Mouse (Mus musculus): Measurements from ENCODE around the gene Rap1gap. TPM values are rescaled to one million over a fixed set of nuclear protein-coding genes. Genes with fewer than 3 reads are reported as not detected.

Rap1gap gene
- polyA plus RNA-seq, 1 experiment from 2014 or later: 17.5 TPM

DNA sequence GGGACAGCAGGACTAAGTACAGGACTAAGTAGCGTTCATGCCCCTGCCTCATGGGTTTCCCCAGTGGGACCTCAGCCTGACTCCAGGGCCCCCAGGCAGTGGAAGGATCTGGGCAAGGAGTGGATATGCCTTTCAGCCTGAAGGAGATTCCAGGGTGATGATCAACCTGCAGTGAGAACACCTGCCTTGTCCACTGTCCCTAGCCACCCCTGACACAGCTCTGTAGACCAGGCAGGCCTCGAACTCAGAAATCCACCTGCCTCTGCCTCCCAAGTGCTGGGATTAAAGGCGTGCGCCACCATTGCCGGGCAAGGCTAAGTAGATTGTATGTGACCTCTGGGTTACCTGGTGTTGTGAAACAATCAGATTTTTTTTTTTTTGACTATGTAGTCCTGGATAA is 1.3 kb downstream of the Rap1gap start:
- H3K27ac ChIP-seq (ENCODE audit: low read length): no peak overlapping the region
- H3K36me3 ChIP-seq (ENCODE audit: control insufficient read depth, insufficient read depth, low read length): no peaks in the 10 kb centered on the region
- H3K4me3 ChIP-seq (ENCODE audit: low read depth, low read length): no peak overlapping the region
- WGBS: 85% methylated on average over 5 of the region's 5 CpGs
- no peaks in the 10 kb centered on the region for H3K9me3 ChIP-seq (ENCODE audit: control insufficient read depth, low read depth, low read length)
- no peaks in the 10 kb centered on the region; the same call in 1 of the 2 replicates for H3K4me1 ChIP-seq (ENCODE audit: control insufficient read depth, insufficient read depth, low read length)
- no peaks in the 10 kb centered on the region for H3K27me3 ChIP-seq (ENCODE audit: control insufficient read depth, insufficient read depth, low read length)
- no peak overlapping the region for H3K9ac ChIP-seq (replicated peaks; ENCODE audit: low read depth, low read length)
- no peak overlapping the region for H3K4me2 ChIP-seq (replicated peaks; ENCODE audit: low read depth, low read length)
- no peak for ATAC-seq (ENCODE audit: insufficient number of reproducible peaks, insufficient read depth, low FRiP score, low read depth)

DNA sequence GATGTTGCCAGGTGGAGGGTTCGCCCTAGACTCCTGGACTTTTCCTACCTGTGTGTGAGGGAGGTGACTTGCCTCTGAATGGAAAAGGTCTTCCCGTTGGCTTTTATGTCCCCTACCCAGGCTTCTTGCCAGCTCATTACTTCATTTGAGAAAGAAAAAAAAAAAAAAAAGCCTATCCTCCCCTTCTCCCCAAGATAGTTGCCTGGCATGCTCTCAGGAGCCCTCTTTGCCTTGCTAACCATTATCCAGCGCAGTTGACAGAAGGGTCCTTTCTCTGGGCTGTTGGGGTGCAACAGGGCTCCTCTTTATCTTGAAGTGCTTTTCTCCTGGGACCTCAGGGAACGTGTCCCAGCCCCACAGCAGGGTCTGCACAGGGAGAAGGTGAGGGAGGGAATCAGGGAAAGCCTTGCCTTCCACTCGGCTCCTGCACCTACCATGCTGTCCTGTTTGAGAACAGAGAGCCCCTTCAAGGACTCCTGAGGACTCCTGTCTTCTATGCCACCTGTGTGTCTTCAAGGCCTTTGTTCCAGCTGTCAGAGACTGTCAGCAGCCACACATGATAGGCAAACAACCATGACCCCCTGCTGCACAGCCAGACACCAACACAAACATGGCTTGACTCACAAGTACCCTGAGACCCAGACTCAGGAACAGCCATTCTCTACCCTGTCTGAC is 1.9 kb downstream of the Rap1gap start:
- Histone ChIP-seq H3K27me3 (ENCODE audit: control insufficient read depth, insufficient read depth, low read length) (no peaks in the 10 kb centered on the region), H3K4me3 (ENCODE audit: low read depth, low read length) (no peak overlapping the region), H3K4me1 (ENCODE audit: control insufficient read depth, insufficient read depth, low read length) (no peaks in the 10 kb centered on the region; the same call in 1 of the 2 replicates), H3K9ac (replicated peaks; ENCODE audit: low read depth, low read length) (no peak overlapping the region), H3K9me3 (ENCODE audit: control insufficient read depth, low read depth, low read length) (no peaks in the 10 kb centered on the region), H3K36me3 (ENCODE audit: control insufficient read depth, insufficient read depth, low read length) (no peaks in the 10 kb centered on the region), H3K27ac (ENCODE audit: low read length) (no peak overlapping the region), H3K4me2 (replicated peaks; ENCODE audit: low read depth, low read length) (no peak overlapping the region)
- no peak for ATAC-seq (ENCODE audit: insufficient number of reproducible peaks, insufficient read depth, low FRiP score, low read depth)
- WGBS: 67% methylated on average over 5 of the region's 5 CpGs

DNA sequence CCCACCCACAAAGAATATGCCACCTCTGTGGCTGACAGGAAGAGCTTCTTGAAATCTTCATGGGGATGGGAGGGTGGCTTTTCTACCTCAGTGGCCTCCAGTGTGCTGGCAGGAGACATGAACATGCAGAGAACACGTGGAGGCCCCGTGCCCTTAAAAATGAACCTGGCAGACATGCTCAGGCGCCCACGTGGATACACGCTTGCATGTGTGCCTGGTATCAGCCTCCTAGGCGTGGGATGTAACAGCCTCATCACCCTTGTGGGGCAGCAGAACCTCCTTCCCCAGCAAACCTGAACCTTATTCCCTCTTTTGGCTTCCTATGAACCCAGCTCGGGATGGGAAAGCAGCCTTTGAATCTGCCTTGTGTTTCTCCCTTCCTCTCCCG is 2.4 kb downstream of the Rap1gap start:
- Histone ChIP-seq H3K4me2 (replicated peaks; ENCODE audit: low read depth, low read length) (no peak overlapping the region), H3K27me3 (ENCODE audit: control insufficient read depth, insufficient read depth, low read length) (no peaks in the 10 kb centered on the region), H3K36me3 (ENCODE audit: control insufficient read depth, insufficient read depth, low read length) (no peaks in the 10 kb centered on the region), H3K4me3 (ENCODE audit: low read depth, low read length) (no peak overlapping the region), H3K27ac (ENCODE audit: low read length) (no peak overlapping the region), H3K4me1 (ENCODE audit: control insufficient read depth, insufficient read depth, low read length) (no peaks in the 10 kb centered on the region; the same call in 1 of the 2 replicates), H3K9ac (replicated peaks; ENCODE audit: low read depth, low read length) (no peak overlapping the region), H3K9me3 (ENCODE audit: control insufficient read depth, low read depth, low read length) (no peaks in the 10 kb centered on the region)
- no peak for ATAC-seq (ENCODE audit: insufficient number of reproducible peaks, insufficient read depth, low FRiP score, low read depth)
- WGBS: 68% methylated on average over 8 of the region's 8 CpGs

DNA sequence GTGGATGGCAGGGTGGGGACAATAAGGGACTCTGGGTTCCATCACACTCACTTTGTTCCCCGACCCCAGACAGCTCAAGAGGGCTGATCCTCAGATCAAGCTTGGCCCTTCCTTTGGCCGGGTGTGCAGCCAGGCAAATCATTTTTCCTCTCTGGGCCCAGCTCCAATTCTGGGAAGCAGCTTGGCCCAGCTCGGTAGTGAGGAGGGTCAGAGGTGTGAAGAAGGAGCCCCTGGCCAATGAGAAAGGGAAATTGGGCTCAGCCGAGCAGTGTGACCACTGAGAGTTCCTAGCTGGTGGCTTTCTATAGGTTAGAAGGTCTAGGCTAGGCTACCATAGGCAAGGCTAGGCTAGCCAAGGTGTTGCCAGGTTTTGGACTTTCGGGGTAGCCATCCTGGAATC is 3.2 kb downstream of the Rap1gap start:
- H3K9ac ChIP-seq (replicated peaks; ENCODE audit: low read depth, low read length): no peak overlapping the region
- 50% methylated on average over 5 of the region's 5 CpGs for WGBS
- H3K4me3 ChIP-seq (ENCODE audit: low read depth, low read length): no peak overlapping the region
- H3K4me1 ChIP-seq (ENCODE audit: control insufficient read depth, insufficient read depth, low read length): no peaks in the 10 kb centered on the region; the same call in 1 of the 2 replicates
- no peaks in the 10 kb centered on the region for H3K9me3 ChIP-seq (ENCODE audit: control insufficient read depth, low read depth, low read length)
- H3K27ac ChIP-seq (ENCODE audit: low read length): no peak overlapping the region
- no peak overlapping the region for H3K4me2 ChIP-seq (replicated peaks; ENCODE audit: low read depth, low read length)
- no peaks in the 10 kb centered on the region for H3K36me3 ChIP-seq (ENCODE audit: control insufficient read depth, insufficient read depth, low read length)
- H3K27me3 ChIP-seq (ENCODE audit: control insufficient read depth, insufficient read depth, low read length): no peaks in the 10 kb centered on the region
- ATAC-seq (ENCODE audit: insufficient number of reproducible peaks, insufficient read depth, low FRiP score, low read depth): no peak

DNA sequence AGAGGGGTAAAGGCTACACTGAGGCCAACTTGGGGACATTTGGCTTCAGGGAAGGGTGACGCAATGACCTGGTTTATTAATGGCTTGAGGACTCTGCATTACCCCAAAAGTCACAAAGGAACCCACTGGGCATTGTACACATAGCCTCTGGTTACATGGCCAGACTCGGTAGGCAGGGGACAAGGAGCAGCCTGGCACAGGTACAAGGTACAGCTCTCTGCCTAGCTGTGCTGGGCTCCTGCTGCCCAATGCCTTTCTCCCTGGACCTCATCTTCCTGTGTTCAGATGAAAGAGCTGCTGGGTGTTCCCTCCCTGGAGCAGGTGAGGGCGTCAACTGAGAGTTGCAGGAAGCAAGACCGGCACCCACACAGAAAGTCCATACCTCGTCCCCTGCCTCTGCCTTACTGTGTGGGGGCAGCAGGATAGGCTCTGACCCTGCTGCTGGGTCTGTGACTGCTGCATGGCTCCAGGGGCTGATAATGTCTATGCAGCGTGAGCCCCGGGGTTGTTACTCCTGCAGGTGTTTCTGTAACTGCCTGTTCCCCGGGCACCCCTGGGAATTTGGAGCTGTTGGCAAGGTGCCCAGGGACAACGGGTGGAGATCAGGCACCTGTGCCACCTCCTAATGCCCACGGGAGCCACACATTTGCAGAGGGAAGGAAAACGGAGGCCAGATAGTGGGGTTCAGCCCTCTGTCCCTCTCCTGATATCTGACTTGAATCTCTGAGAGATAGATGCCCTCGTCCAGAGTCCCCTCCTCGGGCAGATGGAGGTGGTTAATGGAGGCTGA is 7.4 kb downstream of the Rap1gap start:
- no peaks in the 10 kb centered on the region for H3K4me1 ChIP-seq (ENCODE audit: control insufficient read depth, insufficient read depth, low read length)
- 66% methylated on average over 13 of the region's 13 CpGs for WGBS
- H3K9me3 ChIP-seq (ENCODE audit: control insufficient read depth, low read depth, low read length): no peaks in the 10 kb centered on the region
- H3K9ac ChIP-seq (replicated peaks; ENCODE audit: low read depth, low read length): no peak overlapping the region
- H3K27me3 ChIP-seq (ENCODE audit: control insufficient read depth, insufficient read depth, low read length): no peaks in the 10 kb centered on the region
- no peak overlapping the region for H3K27ac ChIP-seq (ENCODE audit: low read length)
- no peak overlapping the region for H3K4me2 ChIP-seq (replicated peaks; ENCODE audit: low read depth, low read length)
- no peak overlapping the region for H3K4me3 ChIP-seq (ENCODE audit: low read depth, low read length)
- ATAC-seq (ENCODE audit: insufficient number of reproducible peaks, insufficient read depth, low FRiP score, low read depth): no peak
- H3K36me3 ChIP-seq (ENCODE audit: control insufficient read depth, insufficient read depth, low read length): no peaks in the 10 kb centered on the region

DNA sequence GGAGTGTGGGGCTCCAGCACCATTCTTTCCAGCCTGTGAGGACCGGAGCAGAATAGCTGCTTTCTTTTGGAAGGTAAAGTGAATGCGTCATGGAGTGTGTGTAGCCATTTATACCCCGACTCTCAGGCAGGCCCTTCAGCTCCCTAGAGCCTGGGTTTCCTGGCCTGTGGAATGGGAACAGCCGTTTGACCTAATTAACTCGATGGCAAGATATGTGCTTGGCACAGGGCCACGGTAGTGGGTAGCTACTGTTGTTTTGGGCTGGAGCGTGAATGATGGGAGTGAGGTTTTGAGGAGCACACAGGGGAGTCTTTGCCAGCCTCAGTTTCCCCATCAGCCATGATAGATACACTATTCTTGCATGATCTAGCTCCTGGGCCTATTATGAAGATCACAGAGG is 11.0 kb downstream of the Rap1gap start:
- WGBS: 73% methylated on average over 7 of the region's 7 CpGs
- Histone ChIP-seq H3K4me1 (ENCODE audit: control insufficient read depth, insufficient read depth, low read length) (0 out of 2 replicates have a peak, but pooled peaks cover 2% of the 10 kb centered on the region), H3K4me3 (ENCODE audit: low read depth, low read length) (no peak overlapping the region)

DNA sequence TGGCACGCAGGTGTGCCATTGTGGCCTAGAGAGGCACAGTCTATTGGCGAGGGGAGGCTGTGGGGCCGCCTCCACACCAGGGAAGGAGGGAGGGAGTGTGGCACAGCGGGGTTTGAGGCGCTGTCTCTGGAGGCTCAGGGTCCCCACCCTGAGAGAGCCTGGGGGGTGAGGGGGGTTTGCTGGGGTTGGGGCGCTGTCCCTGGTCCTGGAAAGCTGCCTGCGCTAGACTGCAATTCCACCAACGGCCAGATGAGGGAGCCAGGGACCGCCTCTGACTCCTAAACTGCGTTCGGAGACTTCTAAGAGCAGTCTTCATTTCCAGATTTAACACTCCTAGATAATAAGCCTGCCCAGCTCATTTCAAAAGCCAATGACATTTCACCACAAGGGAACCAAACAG is 11.5 kb downstream of the Rap1gap start:
- Histone ChIP-seq H3K9me3 (ENCODE audit: control insufficient read depth, low read depth, low read length) (no peaks in the 10 kb centered on the region), H3K4me2 (replicated peaks; ENCODE audit: low read depth, low read length) (no peak overlapping the region), H3K4me3 (ENCODE audit: low read depth, low read length) (no peak overlapping the region), H3K27me3 (ENCODE audit: control insufficient read depth, insufficient read depth, low read length) (0 out of 2 replicates have a peak, but pooled peaks cover under 1% of the 10 kb centered on the region), H3K36me3 (ENCODE audit: control insufficient read depth, insufficient read depth, low read length) (no peaks in the 10 kb centered on the region), H3K9ac (replicated peaks; ENCODE audit: low read depth, low read length) (no peak overlapping the region), H3K4me1 (ENCODE audit: control insufficient read depth, insufficient read depth, low read length) (peaks cover 5% of the 10 kb centered on the region; the same call in 1 of the 2 replicates), H3K27ac (ENCODE audit: low read length) (no peak overlapping the region)
- ATAC-seq (ENCODE audit: insufficient number of reproducible peaks, insufficient read depth, low FRiP score, low read depth): no peak
- 8% methylated on average over 11 of the region's 11 CpGs for WGBS

More for the DNA sequence above, 11.0 kb downstream of the Rap1gap start:
- H3K27me3 ChIP-seq (ENCODE audit: control insufficient read depth, insufficient read depth, low read length): no peaks in the 10 kb centered on the region
- ATAC-seq (ENCODE audit: insufficient number of reproducible peaks, insufficient read depth, low FRiP score, low read depth): no peak
- no peak overlapping the region for H3K4me2 ChIP-seq (replicated peaks; ENCODE audit: low read depth, low read length)
- H3K36me3 ChIP-seq (ENCODE audit: control insufficient read depth, insufficient read depth, low read length): no peaks in the 10 kb centered on the region
- no peak overlapping the region for H3K9ac ChIP-seq (replicated peaks; ENCODE audit: low read depth, low read length)
- H3K27ac ChIP-seq (ENCODE audit: low read length): no peak overlapping the region
- no peaks in the 10 kb centered on the region for H3K9me3 ChIP-seq (ENCODE audit: control insufficient read depth, low read depth, low read length)

DNA sequence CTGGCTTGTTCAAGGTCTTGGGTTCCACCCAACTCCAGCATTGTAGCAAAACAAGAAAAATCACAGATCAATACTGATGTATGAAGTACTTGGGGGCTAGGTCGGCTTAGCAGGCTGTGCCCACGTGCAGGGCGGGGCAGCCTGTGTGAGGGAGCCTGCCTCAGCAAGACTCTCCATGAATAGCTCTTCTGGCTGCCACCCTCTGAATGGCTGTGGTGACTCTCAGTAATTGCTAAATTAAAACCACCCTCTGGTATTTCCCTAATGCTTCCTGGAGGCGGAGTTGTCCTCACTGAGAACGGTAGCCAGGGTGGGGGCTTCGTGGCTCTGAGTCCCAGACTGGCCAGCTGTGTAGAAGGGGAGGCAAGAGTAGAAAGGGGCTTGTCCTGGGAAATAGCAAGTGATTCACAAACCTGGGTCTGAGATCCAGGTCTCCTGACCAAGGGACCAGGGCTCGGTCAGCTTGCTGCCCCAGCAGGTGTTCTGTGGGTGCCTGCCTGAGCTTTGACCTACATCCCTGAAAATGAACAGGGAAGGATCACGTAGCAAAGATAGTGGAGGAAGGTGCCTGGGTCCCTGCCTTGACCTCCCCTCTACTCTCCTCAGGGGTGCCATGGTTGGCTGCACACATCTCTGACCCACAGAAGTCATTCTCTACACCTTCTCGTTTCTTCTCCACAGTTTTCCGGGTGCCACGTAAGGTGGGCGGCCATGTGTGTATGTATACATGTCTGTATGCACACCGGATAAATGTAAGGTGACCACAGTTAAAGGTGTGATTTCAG is 12.4 kb downstream of the Rap1gap start:
- no peak overlapping the region for H3K9ac ChIP-seq (replicated peaks; ENCODE audit: low read depth, low read length)
- no peak for ATAC-seq (ENCODE audit: insufficient number of reproducible peaks, insufficient read depth, low FRiP score, low read depth)
- no peak overlapping the region for H3K27ac ChIP-seq (ENCODE audit: low read length)
- H3K4me1 ChIP-seq (ENCODE audit: control insufficient read depth, insufficient read depth, low read length): peaks cover 14% of the 10 kb centered on the region; the same call in 1 of the 2 replicates
- 67% methylated on average over 13 of the region's 13 CpGs for WGBS
- no peaks in the 10 kb centered on the region for H3K9me3 ChIP-seq (ENCODE audit: control insufficient read depth, low read depth, low read length)
- H3K27me3 ChIP-seq (ENCODE audit: control insufficient read depth, insufficient read depth, low read length): 0 out of 2 replicates have a peak, but pooled peaks cover 5% of the 10 kb centered on the region
- no peak overlapping the region for H3K4me3 ChIP-seq (ENCODE audit: low read depth, low read length)
- no peak overlapping the region for H3K4me2 ChIP-seq (replicated peaks; ENCODE audit: low read depth, low read length)
- no peaks in the 10 kb centered on the region for H3K36me3 ChIP-seq (ENCODE audit: control insufficient read depth, insufficient read depth, low read length)

Measured in stomach, embryonic 14.5 days (tissue).